Mouse (Mus musculus): ENCODE results near the gene Iars.
A peak's percentile ranks its signal among the peaks of the same experiment; 100 is the strongest.

Gene Iars

GRCm38 (mm10) chr13:49681351-49682232 lies at the start of gene Iars:
TSS of gene Iars (plus strand) at chr13:49682100.
- peak; percentile 99 for DNase-seq

GRCm38 (mm10) chr13:49639965-49640364 lies 41.9 kb upstream of the Iars start:
- no peak for DNase-seq

- DNase-seq, result no peak
These were observed 39.2 kb upstream of the Iars start for GRCm38 (mm10) chr13:49642650-49643049.

GRCm38 (mm10) chr13:49643669-49644362 lies 38.1 kb upstream of the Iars start:
- no peak for DNase-seq

- no peak for DNase-seq
These were observed 37.0 kb upstream of the Iars start for GRCm38 (mm10) chr13:49644731-49645529.

- DNase-seq, result no peak
These were observed 35.9 kb upstream of the Iars start for GRCm38 (mm10) chr13:49646019-49646418.

- no peak for DNase-seq
These were observed 30.8 kb upstream of the Iars start for GRCm38 (mm10) chr13:49651136-49651535.

GRCm38 (mm10) chr13:49651781-49652351 lies 30.0 kb upstream of the Iars start:
- DNase-seq, result no peak

GRCm38 (mm10) chr13:49652481-49653179 lies 29.3 kb upstream of the Iars start, which contains the start of the genes Cenpp and Nol8:
TSS of gene Cenpp (minus strand) at chr13:49652785.
TSS of gene Nol8 (plus strand) at chr13:49653078.
- DNase-seq, result peak; percentile 98

GRCm38 (mm10) chr13:49653180-49653541 lies 28.7 kb upstream of the Iars start:
- no peak for DNase-seq

GRCm38 (mm10) chr13:49677793-49678192 lies 4.1 kb upstream of the Iars start:
- DNase-seq, result no peak

- DNase-seq, result no peak
These were observed 440 bp downstream of the Iars start for GRCm38 (mm10) chr13:49682233-49682846.

- peak; percentile 41 for DNase-seq
These were observed 2.4 kb downstream of the Iars start for GRCm38 (mm10) chr13:49684266-49684665.

GRCm38 (mm10) chr13:49691056-49691455 lies 9.2 kb downstream of the Iars start:
- DNase-seq, result peak; percentile 56

- no peak for DNase-seq
These were observed 21.4 kb downstream of the Iars start for GRCm38 (mm10) chr13:49703216-49703779.

GRCm38 (mm10) chr13:49706032-49706690 lies 24.3 kb downstream of the Iars start:
- no peak for DNase-seq

GRCm38 (mm10) chr13:49708311-49708710 lies 26.4 kb downstream of the Iars start:
- no peak for DNase-seq

- DNase-seq, result no peak
These were observed 30.3 kb downstream of the Iars start for GRCm38 (mm10) chr13:49712047-49712721.

- no peak for DNase-seq
These were observed 37.4 kb downstream of the Iars start for GRCm38 (mm10) chr13:49719310-49719709.

GRCm38 (mm10) chr13:49736430-49736829 lies 54.5 kb downstream of the Iars start:
- DNase-seq, result no peak
